Mouse (Mus musculus) midbrain, embryonic 10.5 days (tissue): ENCODE measurements around the gene 1700003F12Rik. TPM values are rescaled to one million over a fixed set of nuclear protein-coding genes. Genes with fewer than 3 reads are reported as not detected.

Experiments
- DNase-seq: peaks from one replicate; pipeline ENCODE4 v3.0.0-alpha.2; 2017; ENCODE audit warnings: low spot score
- H3K27ac ChIP-seq: fragments of 300-500 bp; sonication (generic); replicated peaks from 2 replicates; pipeline ENCODE4 v1.5.1; 2016; ENCODE audit warnings: mild to moderate bottlenecking
- H3K27me3 ChIP-seq: fragments of 300-500 bp; sonication (generic); 2 replicates; pipeline ENCODE4 v1.6.1; 2016; ENCODE audit warnings: low read depth, mild to moderate bottlenecking; ENCODE audit not compliant: poor library complexity, severe bottlenecking
- H3K36me3 ChIP-seq: fragments of 300-500 bp; sonication (generic); 2 replicates; pipeline ENCODE4 v1.6.1; 2016; ENCODE audit warnings: mild to moderate bottlenecking, moderate library complexity
- H3K4me1 ChIP-seq: fragments of 300-500 bp; sonication (generic); 2 replicates; pipeline ENCODE4 v1.6.1; 2016
- H3K4me3 ChIP-seq: fragments of 300-500 bp; sonication (generic); 2 replicates; pipeline ENCODE4 v1.5.1; 2016; ENCODE audit warnings: mild to moderate bottlenecking, moderate library complexity
- H3K9me3 ChIP-seq: fragments of 300-500 bp; sonication (generic); replicated peaks from 2 replicates; pipeline ENCODE4 v1.6.1; 2016; ENCODE audit warnings: mild to moderate bottlenecking
- WGBS: fragments of 180-500 bp; shearing (Covaris S2); methylation state at CpG from one replicate; pipeline ENCODE4 v1.1.7; 2016; 5-methylcytosine and 5-hydroxymethylcytosine counted together
- polyA plus RNA-seq: library from polyadenylated mRNA; unstranded; fragments of >200 nt; fragmentation: Nextera tagmentation; extraction: Ambion mirVana; gene quantifications from 2 replicates; pipeline ENCODE4 v1.2.1, GENCODE M21; 2016

1700003F12Rik gene
- polyA plus RNA-seq, 1 experiment from 2014 or later = 5.1 TPM

- Histone ChIP-seq H3K27me3 (no peaks in the 10 kb centered on the region), H3K36me3 (peaks cover 98% of the 10 kb centered on the region), H3K4me3 (no peak overlapping the region), H3K4me1 (no peaks in the 10 kb centered on the region), H3K27ac (no peak overlapping the region), H3K9me3 (no peaks in the 10 kb centered on the region)
- DNase-seq = no peak
- WGBS = 92% methylated on average over 3 of the region's 3 CpGs
These were observed 20.4 kb upstream of the 1700003F12Rik start for GRCm38 (mm10) chr2:154526531-154526930.

DNA sequence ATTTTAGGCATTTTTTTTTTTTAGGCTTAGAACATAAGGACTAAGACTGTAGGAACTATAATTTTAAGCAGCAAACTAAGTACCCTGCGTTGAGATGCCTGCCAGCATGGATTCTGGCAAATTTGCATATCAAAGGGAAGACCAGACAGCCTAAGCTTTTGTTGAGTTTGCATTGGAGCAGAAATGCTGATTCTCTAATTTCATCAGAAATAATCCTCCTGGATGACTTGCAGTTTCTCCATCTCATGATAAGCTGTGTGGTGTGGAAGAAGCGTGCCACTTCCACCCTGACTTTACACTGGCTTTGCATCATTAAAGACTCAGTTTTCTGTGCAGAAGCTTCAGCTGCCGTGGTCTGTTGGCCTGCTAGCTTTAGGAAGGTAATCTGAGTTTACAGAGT, 14.0 kb upstream of the 1700003F12Rik start:
- Histone ChIP-seq H3K4me3 (no peak overlapping the region), H3K36me3 (peaks cover 96% of the 10 kb centered on the region), H3K9me3 (no peaks in the 10 kb centered on the region), H3K27me3 (no peaks in the 10 kb centered on the region), H3K4me1 (peaks cover 10% of the 10 kb centered on the region), H3K27ac (no peak overlapping the region; the same call in 1 of the 2 replicates)
- 43% methylated on average over 3 of the region's 3 CpGs for WGBS
- DNase-seq = no peak

GRCm38 (mm10) chr2:154534704-154535270, 12.1 kb upstream of the 1700003F12Rik start:
- H3K9me3 ChIP-seq = no peaks in the 10 kb centered on the region
- DNase-seq = no peak
- WGBS = 89% methylated on average over 12 of the region's 12 CpGs
- H3K4me3 ChIP-seq = no peak overlapping the region
- H3K4me1 ChIP-seq = peaks cover 14% of the 10 kb centered on the region
- no peaks in the 10 kb centered on the region for H3K27me3 ChIP-seq
- peaks cover 89% of the 10 kb centered on the region for H3K36me3 ChIP-seq
- no peak overlapping the region for H3K27ac ChIP-seq

- no peaks in the 10 kb centered on the region; the same call in 1 of the 2 replicates for H3K9me3 ChIP-seq
- H3K4me3 ChIP-seq = no peak overlapping the region
- peaks cover 73% of the 10 kb centered on the region for H3K36me3 ChIP-seq
- DNase-seq = no peak
- H3K27me3 ChIP-seq = no peaks in the 10 kb centered on the region
- H3K27ac ChIP-seq = no peak overlapping the region
- peaks cover 6% of the 10 kb centered on the region; the same call in 1 of the 2 replicates for H3K4me1 ChIP-seq
- WGBS = 89% methylated on average over 2 of the region's 2 CpGs
These were observed 8.6 kb upstream of the 1700003F12Rik start for GRCm38 (mm10) chr2:154538310-154538709.

- DNase-seq = no peak
- WGBS = 86% methylated on average over 3 of the region's 3 CpGs
- no peaks in the 10 kb centered on the region; the same call in 1 of the 2 replicates for H3K9me3 ChIP-seq
- peaks cover 69% of the 10 kb centered on the region for H3K36me3 ChIP-seq
- H3K4me1 ChIP-seq = 0 out of 2 replicates have a peak, but pooled peaks cover 6% of the 10 kb centered on the region
- H3K4me3 ChIP-seq = no peak overlapping the region
- no peak overlapping the region for H3K27ac ChIP-seq
- H3K27me3 ChIP-seq = no peaks in the 10 kb centered on the region
These were observed 8.2 kb upstream of the 1700003F12Rik start for GRCm38 (mm10) chr2:154538710-154539109.

DNA sequence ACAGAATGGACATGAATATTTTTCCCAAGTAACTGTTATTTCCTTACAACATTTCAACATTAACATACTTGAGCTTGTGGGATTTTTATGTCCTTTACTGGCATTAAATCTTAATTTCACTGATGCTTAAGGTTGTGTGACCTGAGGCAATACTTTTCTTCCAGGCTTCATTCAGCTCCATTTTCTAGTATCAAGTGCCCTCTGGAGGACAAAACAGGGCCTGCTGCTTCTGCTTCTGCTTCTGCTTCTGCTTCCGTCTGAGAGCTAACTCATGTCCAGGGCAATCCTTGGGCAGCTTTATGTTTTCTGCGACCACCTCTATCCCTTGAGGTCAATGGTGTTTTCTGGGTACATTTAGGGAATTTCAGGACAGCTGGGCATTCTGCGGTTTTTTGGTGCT, 7.2 kb upstream of the 1700003F12Rik start:
- Histone ChIP-seq H3K27me3 (no peaks in the 10 kb centered on the region), H3K4me1 (0 out of 2 replicates have a peak, but pooled peaks cover 6% of the 10 kb centered on the region), H3K36me3 (peaks cover 59% of the 10 kb centered on the region), H3K9me3 (no peaks in the 10 kb centered on the region; the same call in 1 of the 2 replicates), H3K4me3 (no peak overlapping the region), H3K27ac (no peak overlapping the region)
- DNase-seq = no peak
- WGBS = 77% methylated on average over 3 of the region's 3 CpGs

DNA sequence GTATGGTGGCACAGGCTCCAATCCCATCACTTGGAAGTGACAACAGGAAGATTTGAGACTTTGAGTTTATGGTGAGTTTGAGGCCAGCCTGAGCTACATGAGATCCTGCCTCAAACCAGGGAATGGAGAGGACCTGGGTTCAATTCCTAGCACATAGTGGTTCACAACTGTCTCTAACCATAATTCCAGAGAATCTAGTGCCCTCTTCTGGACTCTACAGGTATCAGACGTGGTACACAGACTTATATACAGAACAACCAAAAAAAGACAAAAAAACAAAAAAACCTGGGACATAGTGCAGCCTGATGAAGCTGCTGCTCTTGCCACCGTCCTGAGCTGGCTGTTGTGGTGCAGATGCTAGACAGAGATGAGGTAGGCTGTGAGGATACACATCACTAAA, 5.3 kb upstream of the 1700003F12Rik start:
- H3K4me1 ChIP-seq = 0 out of 2 replicates have a peak, but pooled peaks cover 6% of the 10 kb centered on the region
- no peak for DNase-seq
- no peaks in the 10 kb centered on the region; the same call in 1 of the 2 replicates for H3K9me3 ChIP-seq
- WGBS = 82% methylated on average over 2 of the region's 2 CpGs
- peaks cover 43% of the 10 kb centered on the region for H3K36me3 ChIP-seq
- no peaks in the 10 kb centered on the region for H3K27me3 ChIP-seq
- H3K4me3 ChIP-seq = no peak overlapping the region
- no peak overlapping the region for H3K27ac ChIP-seq

DNA sequence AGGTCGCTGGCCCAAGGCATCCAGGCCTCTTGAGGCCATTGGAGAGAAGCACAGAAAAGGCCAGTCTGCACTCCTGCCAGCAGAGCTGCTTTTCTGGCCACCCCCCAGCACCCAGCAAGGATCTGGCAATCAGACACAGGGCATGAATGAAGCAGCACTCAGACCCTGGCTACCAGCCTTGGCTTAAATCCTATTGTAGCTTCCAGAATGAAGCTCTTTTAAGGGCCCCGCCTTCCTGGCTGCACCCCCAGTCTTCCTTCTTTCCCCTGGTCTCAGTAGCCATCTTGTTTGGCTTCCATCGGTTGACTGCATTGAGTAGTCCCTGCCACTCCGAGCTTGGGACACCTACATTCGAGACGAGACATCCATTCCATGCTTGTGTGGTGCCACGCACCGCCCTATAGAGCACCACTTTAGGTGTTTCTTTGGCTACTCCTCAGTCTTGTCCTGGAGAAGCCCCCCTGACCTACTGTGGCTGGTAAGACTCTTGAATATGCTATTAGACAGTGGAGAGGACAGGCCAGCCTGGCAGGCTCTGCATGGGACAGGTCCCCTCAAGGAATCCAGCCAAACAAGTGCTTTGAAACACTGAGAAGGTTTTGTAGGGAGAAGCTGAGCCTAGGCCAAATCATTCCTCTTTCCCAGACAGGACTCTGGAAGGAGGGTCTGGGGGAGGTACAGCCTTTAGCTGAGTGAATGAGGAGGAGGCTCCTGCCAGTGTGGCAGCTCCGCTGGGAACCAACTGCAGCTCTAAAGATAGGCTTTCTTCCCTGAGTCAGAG, 3.1 kb upstream of the 1700003F12Rik start:
- DNase-seq = peak; percentile 11
- 85% methylated on average over 9 of the region's 9 CpGs for WGBS
- no peak overlapping the region for H3K4me3 ChIP-seq
- H3K36me3 ChIP-seq = peaks cover 22% of the 10 kb centered on the region
- no peak overlapping the region for H3K27ac ChIP-seq
- H3K27me3 ChIP-seq = 0 out of 2 replicates have a peak, but pooled peaks cover 4% of the 10 kb centered on the region
- H3K4me1 ChIP-seq = peaks cover 4% of the 10 kb centered on the region
- no peaks in the 10 kb centered on the region; the same call in 1 of the 2 replicates for H3K9me3 ChIP-seq

GRCm38 (mm10) chr2:154548688-154549087, 1.8 kb downstream of the 1700003F12Rik start:
- Histone ChIP-seq H3K36me3 (peaks cover 3% of the 10 kb centered on the region; the same call in 1 of the 2 replicates), H3K9me3 (no peaks in the 10 kb centered on the region), H3K4me3 (peak overlapping the region; percentile 57; the same call in 1 of the 2 replicates), H3K27ac (0 out of 2 replicates have a peak overlapping the region, but pooled peaks have one; percentile 84), H3K27me3 (peaks cover 53% of the 10 kb centered on the region), H3K4me1 (peaks cover 30% of the 10 kb centered on the region)
- DNase-seq = peak; percentile 37
- WGBS = 29% methylated on average over 3 of the region's 3 CpGs

DNA sequence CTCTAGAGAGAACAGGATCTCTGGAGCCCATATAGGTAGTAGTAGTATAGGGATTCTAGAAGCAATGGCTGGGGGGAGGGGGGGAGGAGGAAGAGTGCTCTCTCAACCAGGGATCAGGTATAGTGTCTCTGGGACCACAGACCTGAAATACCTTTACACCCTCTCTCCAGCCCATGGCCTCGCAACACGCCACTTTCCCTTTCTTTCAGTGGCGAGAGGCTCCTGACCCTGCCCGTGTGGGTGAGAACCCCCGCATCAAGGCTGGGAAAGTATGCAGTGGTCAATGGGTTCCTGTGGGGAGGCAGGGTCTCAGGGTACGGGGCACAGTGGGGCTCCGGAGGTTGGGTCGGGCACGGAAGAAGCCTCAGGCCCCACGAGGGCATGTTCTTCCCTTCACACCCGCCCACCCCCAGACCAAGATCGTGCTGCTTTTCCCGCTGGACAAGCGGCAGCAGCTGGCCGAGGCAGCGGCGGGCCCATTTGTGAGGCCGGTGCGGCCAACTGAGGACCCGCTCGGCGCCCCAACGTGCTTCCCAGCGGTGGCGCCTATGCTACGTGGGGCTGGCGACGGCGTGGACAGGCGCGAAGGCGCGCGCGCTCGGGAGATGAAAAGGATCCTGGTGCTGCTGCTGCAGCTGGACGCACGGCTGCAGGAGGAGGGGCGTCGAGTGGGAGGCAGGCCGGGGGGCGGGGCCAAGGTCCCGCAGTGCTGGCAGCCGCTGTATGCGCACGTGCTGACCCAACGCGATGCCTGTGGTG, 2.4 kb downstream of the 1700003F12Rik start:
- Histone ChIP-seq H3K36me3 (peaks cover 7% of the 10 kb centered on the region; the same call in 1 of the 2 replicates), H3K4me1 (peaks cover 30% of the 10 kb centered on the region), H3K4me3 (peak overlapping the region; percentile 57), H3K27ac (peak overlapping the region; percentile 84), H3K27me3 (peaks cover 56% of the 10 kb centered on the region), H3K9me3 (no peaks in the 10 kb centered on the region)
- WGBS = 3% methylated on average over 48 of the region's 48 CpGs
- DNase-seq = peak; percentile 85

GRCm38 (mm10) chr2:154549886-154550189, 3.0 kb downstream of the 1700003F12Rik start:
- H3K27ac ChIP-seq = peak overlapping the region; percentile 84
- H3K27me3 ChIP-seq = peaks cover 62% of the 10 kb centered on the region
- H3K36me3 ChIP-seq = peaks cover 12% of the 10 kb centered on the region; the same call in 1 of the 2 replicates
- no peak for DNase-seq
- WGBS = 17% methylated on average over 20 of the region's 20 CpGs
- peak overlapping the region; percentile 57 for H3K4me3 ChIP-seq
- peaks cover 30% of the 10 kb centered on the region for H3K4me1 ChIP-seq
- H3K9me3 ChIP-seq = no peaks in the 10 kb centered on the region

- no peak for DNase-seq
- WGBS = 88% methylated on average over 2 of the region's 2 CpGs
- peaks cover 11% of the 10 kb centered on the region; the same call in 1 of the 2 replicates for H3K36me3 ChIP-seq
- H3K27me3 ChIP-seq = peaks cover 62% of the 10 kb centered on the region
- no peaks in the 10 kb centered on the region for H3K9me3 ChIP-seq
- no peak overlapping the region for H3K4me3 ChIP-seq
- peaks cover 30% of the 10 kb centered on the region for H3K4me1 ChIP-seq
- no peak overlapping the region for H3K27ac ChIP-seq
These were observed 4.1 kb downstream of the 1700003F12Rik start for GRCm38 (mm10) chr2:154550937-154551336.
